Mouse (Mus musculus) lung, adult 18-20 months (tissue): ENCODE measurements around the gene Cngb1.
A peak's percentile ranks its signal among the peaks of the same experiment; 100 is the strongest.
"Not testable (repeated sequence)": the region's sequence is repeated elsewhere in the genome, so short reads cannot be mapped to it uniquely, and the experiment has no call there.

ENCODE experiments used
- DNase-seq, 2 experiments: peaks; one replicate each; pipeline ENCODE4 v3.0.0; 2022; ENCODE audit warnings: mixed read lengths in 2 of 2

Gene Cngb1

DNA sequence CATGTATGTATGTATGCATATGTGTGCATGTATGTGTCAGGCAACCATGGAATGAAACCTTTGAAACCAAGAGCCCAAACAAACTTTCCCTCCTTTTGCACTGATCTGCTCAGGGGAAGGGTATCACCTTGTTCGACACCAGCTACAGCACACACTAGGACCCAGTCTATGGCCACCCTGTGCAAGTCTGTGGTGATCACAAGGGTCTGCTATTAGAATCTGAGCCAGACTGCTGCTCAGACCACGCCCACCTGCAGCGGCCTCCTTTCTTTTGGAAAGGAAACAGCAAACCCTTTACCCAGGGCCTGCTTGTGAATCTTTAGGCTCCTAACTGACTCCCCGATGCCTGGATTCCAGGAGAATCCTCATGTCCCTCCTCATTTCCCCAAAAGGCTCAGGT is 62.5 kb downstream of the Cngb1 start:
- no peak for DNase-seq

DNA sequence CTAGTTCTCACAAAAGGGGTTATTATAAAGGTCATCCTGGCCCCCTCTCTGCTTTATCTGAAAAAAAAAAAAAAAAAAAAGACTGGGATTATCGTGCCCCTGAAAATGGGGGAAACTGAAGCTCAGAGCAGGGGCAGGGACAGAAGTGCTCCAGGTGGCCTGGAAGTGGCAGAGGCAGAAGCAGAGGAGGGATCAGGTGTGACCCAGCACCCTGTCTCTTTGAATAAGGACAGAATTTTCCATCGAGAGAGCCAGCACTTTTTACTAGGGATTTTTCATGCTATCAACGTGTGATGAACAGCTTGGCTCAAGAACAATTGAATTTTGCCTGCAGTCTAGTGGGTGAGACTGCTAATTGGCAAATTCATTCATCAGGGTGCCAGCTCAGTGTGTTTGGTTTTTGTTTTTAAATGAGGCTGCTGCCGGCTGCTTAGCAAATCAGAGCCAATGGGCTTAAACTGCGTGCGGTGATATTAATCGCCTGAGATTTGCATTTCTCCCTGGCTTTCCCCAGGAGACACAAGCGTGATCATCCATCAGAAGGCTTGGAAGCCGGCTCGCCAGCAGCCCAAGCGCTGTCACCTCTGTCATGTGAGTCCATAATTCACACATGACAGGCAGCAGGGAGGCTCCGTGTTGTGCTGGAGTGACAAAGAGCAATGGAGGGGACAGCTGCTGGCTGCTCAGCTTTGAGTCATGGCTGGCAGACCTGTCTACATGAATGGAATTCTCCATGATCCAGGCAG is 63.4 kb downstream of the Cngb1 start:
- no peak for DNase-seq

DNA sequence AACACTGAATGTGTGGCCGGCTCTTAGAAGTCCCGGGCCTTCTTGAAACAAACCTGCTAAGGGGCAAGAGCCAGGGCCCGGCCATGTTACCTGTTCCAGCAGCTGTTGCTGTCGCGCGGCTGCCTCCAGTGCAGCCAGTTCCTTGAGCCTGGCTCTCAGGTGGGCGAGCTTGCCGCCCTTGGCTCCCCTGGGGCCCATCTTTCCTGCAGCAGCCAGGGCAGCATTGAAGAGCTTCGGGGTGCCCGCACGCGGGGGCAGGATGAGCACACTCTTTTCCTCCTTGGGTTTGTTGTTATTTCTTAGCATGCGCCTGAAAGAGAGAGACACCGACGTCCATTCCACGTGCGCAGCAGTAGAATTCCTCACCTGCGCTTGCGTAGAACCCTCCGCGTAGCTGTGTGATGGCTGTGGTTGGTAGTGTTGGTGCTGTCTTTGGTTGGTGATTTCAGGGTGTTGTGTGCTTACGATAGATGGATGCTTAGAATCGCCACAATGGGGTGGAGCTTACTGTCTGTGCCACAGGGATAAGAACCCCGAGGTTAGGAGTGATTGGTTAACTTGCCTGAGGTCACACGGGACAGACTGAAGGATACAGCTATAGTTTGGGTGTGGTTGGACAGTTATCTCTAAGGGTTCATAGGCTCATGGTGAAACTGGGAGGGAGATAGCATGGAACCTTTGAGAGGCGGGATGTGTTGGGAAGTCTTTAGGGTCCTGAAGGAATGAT is 64.1 kb downstream of the Cngb1 start:
- DNase-seq, result no peak

DNA sequence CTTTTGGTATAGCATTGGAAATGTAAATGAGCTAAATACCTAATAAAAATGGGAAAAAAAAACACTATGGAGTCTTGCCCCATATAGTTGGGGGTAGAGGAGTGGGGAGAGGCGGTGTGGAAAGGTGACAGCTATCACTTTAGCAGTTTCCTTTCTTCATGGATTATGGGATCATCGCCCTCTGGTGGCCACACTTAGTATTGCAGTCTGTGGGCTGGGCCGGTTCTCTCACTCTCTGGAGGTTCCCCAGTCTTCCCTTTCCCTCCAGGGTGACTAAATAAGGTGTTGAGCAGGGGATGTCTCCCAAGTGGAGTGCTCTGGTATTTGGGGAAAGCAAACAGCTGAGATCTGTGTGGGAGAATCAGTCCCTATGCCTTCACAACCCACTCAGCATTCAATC is 70.7 kb downstream of the Cngb1 start:
- peak; percentile 62 to 67 for DNase-seq

DNA sequence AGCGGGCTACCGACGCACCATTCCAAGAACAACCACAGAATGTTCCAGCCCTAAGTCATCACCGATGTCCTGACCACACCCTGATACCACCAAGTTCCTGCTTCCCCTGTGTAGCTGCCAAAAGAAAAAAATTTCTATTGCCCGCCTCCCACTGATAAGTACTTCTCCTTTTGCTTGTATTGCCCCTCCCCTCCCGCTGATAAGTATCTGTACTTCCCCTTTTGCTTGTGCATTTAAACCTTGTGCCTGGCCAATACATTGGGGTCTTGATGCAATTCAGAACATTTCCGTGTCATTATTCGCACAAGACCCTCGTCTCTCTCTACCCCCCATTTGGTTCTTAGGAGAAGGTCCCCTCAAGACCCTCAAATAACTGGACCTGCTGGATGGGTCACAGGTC is 76.3 kb downstream of the Cngb1 start:
- not testable (repeated sequence) for DNase-seq

DNA sequence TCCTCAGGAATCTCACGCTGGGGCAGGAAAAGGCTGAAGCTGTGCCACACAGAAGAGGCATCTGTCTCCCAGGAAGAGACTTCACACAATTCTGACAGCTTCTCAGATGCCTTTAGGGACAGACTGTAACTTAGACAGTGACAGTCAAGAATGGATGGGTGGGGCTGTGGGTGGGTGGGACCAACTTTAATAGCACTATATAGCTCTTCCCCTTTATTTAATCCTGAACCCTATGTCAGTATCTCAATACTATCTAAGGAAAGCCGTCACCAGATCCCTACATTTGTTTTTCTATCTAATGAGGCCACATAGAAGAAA is 79.3 kb downstream of the Cngb1 start:
- no peak for DNase-seq

DNA sequence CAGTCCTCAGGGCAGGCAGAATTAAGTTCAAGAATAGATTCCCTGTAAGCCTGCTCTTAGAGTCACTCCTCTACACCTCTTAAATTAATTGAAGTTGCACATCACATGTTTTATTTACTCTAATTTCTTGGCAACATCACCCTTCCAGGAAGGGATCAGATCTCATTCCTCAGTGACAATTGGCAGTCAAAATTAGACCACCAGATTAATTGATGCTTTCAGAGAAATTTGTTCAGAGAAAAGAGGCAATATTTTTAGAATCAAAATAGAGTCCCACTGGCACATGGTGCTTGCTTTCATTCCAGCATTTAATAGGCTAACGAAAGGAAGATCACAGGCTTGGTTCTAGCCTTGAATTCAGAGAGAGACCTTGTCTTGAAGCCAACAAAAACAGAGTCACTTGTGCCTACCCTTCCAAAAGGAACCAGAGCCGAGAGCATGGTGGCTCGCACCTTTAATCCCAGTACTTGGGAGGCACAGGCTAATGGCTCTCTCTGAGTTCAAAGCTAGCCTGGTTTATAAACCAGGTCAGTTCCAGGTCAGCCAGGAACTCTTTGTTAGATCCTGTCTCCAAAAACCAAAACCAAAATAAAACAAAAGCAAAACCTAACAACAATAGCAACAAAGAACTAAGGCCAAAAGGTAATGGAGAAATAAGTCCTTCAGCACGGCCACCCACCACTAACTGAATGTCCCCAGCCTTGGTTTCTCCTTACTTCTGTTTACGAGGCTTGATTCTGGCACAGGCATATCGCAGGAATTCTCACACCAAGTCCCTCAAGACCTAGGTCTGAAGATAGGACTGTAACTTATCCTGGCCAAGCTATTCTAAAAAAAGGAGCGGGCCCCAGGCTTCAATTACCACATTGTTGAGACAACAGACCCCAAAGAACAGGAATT is 79.9 kb downstream of the Cngb1 start:
- DNase-seq, result no peak

DNA sequence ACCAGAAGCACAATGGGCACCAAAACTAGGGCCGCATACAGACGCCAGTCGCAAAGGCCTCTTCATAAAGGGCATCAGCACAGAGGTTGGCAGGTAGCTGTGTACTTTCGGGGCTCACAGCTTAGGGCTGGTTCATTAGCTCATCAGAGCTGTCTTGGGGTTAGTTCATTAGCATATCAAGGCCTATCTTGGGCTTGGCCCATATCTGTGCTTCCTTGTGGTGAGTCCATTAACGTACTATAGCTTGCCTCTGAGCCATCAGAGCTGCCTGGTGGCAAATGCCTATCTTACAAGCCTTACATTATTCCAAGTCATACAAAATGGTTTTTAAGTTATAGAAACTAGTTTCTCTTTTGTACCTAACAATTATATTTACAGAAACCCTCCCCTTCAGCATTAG is 82.4 kb downstream of the Cngb1 start:
- no peak for DNase-seq

DNA sequence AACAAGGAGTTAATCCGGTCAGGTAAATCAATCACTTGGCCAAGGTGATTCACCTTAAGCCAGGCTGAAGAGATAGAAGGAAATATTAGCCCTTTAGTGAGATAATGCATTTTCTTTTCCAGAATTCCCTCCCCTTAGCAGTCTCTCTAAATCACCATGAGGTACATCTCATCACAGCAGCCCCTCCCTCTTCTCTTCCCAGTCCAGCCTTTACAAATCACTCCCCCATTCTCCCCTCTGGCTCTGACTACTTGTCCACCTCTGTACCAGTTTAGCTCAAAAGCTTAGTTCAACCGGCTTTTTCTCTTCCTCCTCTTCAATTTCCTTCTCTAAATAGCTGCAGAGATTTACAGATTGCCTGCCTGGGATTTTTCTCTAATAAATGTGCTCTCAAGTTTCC is 85.3 kb downstream of the Cngb1 start:
- DNase-seq, result no peak

DNA sequence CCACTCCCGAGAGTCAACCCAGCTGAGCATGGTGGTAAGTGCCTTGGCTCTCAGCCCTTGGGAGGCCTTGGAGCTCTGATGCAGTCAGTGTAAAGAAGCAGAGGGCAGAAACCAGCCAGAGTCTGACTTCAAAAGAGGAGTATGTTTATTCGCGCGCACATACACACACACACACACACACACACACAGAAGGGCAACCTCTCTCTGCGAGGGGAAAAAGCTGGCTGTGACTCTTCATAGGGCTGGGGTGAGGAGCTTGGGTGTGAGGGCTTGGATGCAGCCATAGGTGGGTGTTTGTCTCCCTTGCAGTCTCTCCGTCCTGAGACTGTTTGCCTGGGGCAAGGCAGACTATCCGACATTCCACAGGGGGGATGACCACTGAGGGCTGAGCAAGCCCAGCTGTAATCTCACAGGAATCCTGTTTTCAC is 85.8 kb downstream of the Cngb1 start:
- DNase-seq, result peak in 1 of 2 experiments; percentile 35

DNA sequence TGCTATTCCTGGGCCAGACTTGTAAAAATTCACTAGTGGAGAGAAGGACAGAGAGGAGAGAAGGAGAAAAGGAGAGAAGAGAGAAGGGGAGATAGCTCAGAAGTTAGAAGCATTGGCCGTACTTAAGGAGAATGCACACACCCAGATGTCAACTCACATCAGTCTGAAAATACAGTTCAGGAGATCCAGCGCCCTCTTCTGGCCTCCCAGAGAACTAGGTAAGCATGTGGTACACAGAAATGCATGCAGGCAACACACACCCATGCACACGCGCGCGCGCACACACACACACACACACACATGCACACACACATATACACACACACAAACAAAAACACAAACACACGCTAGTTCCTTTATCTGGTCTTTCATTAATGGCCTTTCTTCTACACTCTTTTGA is 86.8 kb downstream of the Cngb1 start:
- DNase-seq, result no peak

DNA sequence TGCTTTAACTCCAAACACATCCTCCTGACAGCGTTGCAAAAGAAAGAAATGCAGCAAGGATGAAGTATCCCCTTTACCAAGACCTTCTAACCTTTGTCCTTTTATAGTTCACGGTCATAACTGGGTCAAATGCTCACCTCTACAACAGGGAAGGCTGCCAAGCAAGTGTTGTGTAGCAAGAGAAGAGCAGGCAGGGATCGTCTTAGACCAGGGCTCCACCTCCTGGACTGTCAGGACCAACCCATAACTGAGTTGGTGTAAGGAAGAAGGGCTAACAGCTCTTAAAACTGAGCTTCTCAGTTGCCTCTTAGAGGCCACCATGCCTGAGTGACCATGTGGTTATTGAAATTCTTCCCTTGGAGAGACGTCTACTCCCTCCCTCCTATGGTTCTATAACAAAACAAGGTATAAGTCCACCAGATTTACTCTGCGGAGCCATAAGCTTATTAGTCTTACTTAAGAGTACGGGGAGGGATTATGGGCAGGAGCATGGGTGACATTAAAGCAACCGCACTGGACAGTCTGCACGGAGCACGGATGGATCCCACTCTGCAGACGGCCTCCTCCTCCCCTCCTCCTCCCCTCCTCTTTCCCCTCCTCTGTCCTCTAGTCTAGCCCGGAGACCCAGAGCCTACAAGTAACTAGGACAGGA is 90.5 kb downstream of the Cngb1 start:
- DNase-seq, result no peak

DNA sequence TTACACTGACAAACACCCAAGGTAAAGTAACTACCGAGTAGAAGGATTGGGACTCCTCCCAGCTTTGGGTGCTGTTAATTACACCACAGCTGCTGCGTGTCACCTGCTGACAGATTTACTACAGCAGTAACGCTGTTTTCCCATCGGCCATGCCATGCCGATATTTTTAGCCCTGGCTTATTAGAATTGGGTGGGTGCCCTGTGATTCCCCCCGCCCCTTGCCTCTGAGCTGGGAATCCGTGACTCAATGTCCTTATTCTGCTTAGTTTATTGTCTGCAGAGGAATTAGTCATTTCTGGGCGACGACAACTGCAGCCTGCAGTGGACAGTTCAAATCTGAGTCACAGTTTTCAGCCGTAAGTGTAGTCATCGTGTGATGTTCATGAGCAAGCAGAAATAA is 96.5 kb downstream of the Cngb1 start:
- DNase-seq, result no peak

DNA sequence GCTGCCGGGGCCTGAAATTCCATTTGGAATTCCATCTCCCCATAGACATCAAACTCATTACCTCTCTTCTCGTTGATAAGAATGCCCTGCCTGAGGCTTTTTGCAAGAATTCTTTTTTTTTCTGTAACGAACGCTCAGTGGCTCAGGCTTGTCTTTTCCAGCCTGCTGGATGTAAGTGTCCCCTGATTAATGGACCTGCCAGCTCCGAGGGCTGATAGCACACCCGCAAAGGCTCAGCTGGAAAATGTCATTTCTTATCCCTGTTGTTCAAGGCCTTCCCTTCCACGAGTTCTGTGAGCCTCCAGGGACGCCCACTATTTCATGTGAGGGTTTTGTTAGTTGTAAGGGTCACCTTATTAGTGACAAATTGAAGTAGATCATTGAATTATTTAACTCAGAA is 100.4 kb downstream of the Cngb1 start:
- no peak for DNase-seq

DNA sequence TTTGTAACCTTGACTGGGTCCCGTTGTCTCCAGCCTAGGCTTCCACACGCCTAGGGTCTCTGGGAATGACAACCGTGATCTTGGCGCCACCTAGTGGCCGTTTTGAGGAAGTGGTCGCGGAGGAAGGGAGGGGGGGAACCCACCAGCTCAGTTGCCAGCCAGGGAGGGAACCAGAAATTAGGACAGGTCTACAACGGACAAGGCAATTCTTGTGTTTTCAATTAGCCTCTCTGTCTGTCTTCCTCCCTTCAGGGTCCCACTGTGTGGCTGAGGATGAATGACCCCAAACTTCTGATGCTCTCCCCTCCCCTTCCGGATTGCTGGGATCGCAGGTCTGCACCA is 102.4 kb downstream of the Cngb1 start:
- DNase-seq, result peak; percentile 57 to 66

DNA sequence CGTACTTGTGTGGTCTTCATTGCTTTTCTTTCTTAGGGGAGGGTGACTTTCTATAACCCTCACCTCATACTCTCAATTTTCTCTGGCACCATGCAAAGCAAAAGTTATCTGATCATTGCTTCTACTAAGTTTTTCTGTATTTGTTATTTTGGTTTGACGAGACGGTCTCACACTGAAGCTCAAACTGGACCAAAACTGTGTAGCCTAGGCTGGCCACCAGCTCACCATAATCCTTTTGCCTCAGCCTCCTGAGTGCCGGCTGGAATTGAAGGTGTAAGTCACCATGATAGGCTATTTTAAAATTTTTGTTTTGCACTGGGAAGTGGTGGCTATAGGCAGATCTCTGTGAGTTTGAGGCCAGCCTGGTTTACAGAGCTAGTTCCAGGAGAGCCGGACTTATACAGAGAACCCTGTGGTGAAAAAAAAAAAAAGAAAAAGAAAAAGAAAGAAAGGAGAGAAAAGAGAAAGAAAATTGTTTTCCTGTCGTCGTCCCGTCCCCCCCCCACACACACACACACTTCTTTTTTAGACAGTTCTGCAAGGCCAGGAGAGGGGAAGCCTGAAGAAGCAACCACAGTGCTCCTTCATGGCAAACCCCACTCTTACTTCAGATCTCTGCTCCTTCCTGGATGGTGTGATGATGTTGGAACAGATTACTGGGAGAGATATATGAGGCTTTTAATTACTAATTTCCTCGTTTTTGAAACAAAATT is 102.9 kb downstream of the Cngb1 start:
- no peak for DNase-seq

DNA sequence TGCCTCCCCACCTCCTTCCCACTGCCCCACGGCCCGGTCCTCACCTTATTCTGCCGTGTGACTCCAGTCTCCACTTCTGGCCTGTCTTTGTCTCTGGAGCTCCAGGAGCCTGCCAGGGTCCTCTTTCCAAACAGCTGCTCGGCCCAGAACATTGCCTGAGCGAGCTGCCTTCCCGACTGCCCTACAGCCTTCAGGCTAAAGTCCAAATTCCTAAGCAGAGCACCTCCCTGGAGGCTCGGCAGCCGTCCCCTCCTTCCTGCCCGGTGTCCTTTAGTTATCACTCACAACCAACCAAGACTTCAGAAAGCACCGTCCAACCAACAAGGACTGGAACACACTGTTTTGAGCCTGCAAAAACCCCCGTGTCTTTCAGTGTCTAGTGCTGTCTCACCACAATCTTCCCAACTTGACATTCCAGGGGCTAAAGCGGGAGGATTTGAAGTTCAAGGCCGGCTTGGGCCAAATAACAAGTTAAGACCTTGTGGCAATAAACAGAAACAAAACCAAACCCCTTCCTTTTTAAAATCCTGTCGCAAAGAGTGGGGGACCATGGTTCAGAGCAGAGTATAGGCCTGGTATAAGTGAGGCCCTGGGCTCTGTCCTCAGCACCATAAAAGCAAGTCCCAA is 103.6 kb downstream of the Cngb1 start, which contains the start of gene Kifc3:
TSS of gene Kifc3 (minus strand) at position 164 of the 627 bp plus-strand sequence.
- DNase-seq, result no peak

DNA sequence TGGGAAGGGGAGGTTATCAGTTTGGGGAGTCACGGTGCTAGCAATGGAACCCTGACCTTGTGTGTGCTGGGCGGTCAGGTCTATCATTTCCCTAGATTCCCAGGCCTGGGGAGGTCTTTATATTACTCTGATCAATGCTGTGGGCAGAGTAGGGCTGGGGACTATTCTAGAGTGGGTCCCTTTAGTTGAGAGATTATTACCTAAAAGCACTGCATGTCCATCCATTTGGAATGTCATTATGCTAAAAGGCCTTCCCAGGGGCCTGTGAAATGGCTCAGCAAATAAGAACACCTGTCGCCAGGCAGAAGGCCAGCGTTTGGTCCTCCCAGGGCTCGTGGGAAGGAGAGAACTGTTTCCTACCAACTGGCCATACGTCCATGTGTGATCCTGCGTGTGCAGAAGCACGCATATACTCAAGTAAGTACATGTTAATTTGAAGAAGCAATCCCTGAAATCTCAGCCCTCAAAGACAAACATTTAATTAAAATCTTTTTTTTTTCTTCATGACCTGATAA is 104.3 kb downstream of the Cngb1 start:
- DNase-seq, result no peak

DNA sequence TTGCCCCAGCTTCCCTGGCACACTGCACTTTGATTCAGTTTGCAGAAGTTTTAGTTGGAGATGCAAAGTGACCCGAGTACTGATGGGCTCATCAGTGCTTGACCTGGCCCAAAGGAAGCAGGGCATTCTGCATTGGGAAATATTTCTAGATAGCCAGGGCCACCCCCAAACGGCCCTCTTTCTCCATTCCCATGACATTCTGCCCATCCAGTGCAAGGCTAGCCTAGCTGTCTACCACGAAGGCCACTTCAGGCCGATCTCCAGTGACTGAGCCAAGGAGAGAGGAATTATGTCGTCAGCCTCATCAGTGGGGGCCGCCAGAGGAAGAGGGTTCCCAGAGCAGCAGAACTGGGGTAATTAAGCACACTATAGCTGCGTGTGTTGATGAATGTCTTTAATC is 104.9 kb downstream of the Cngb1 start:
- no peak for DNase-seq

DNA sequence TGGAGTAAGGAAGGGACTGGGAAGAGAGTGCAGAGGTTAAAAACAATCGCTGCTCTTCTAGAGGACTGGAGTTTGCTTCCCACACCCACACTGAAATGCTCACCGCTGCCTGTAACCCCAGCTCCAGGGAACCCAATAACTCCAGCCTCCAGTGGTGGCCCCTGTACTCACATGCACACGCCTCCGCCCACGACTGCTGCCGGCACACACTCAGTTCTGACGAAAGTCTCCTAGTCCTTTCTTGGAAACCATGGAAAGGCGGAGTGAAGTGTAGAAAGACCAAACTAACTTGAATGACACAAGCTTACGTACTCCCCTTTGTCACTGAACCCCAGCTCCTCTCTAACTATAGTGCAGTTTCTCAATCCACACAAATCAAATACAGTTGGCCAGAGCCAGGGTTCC is 106.4 kb downstream of the Cngb1 start:
- DNase-seq, result no peak

DNA sequence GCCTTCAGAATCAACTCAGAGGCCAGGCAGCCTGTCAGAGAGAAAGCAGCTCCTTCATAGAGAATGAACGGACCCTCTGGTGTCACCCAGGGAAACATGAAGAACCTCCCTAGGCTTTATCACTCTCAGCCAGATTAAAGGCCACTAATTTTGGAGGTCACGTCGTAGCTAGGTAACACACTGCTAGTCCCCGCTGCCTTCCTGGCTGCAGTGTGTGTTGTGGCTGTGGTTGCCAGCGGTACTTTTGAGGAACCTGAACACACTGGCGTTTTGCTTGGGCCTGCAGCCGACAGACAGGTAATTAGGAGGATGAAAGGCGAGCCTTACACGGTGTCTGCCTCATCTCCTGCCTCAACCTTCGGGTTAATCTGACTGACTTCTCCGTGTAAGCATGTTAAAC is 110.7 kb downstream of the Cngb1 start:
- DNase-seq, result no peak
